Mouse (Mus musculus): ENCODE results near the gene Cd200r1.
"Not testable (repeated sequence)": the region's sequence is repeated elsewhere in the genome, so short reads cannot be mapped to it uniquely, and the experiment has no call there.

Cd200r1 gene

GRCm38 (mm10) chr16:44766320-44766892 lies 870 bp downstream of the Cd200r1 start:
- DNase-seq (ENCODE audit: low spot score), result no peak

- DNase-seq (ENCODE audit: low spot score), result no peak
These were observed 2.0 kb downstream of the Cd200r1 start for GRCm38 (mm10) chr16:44767506-44767905.

GRCm38 (mm10) chr16:44767967-44768366 lies 2.4 kb downstream of the Cd200r1 start:
- no peak for DNase-seq (ENCODE audit: low spot score)

- no peak for DNase-seq (ENCODE audit: low spot score)
These were observed 7.0 kb downstream of the Cd200r1 start for GRCm38 (mm10) chr16:44772577-44772976.

- no peak for DNase-seq (ENCODE audit: low spot score)
These were observed 8.1 kb downstream of the Cd200r1 start for GRCm38 (mm10) chr16:44773673-44774072.

GRCm38 (mm10) chr16:44774201-44774600 lies 8.7 kb downstream of the Cd200r1 start:
- DNase-seq (ENCODE audit: low spot score), result no peak

GRCm38 (mm10) chr16:44778538-44779147 lies 13.1 kb downstream of the Cd200r1 start:
- DNase-seq (ENCODE audit: low spot score), result no peak

GRCm38 (mm10) chr16:44779494-44779893 lies 14.0 kb downstream of the Cd200r1 start:
- no peak for DNase-seq (ENCODE audit: low spot score)

GRCm38 (mm10) chr16:44780751-44781150 lies 15.2 kb downstream of the Cd200r1 start:
- DNase-seq (ENCODE audit: low spot score), result no peak

- no peak for DNase-seq (ENCODE audit: low spot score)
These were observed 21.4 kb downstream of the Cd200r1 start for GRCm38 (mm10) chr16:44786934-44787333.

- DNase-seq (ENCODE audit: low spot score), result no peak
These were observed 28.9 kb downstream of the Cd200r1 start for GRCm38 (mm10) chr16:44794416-44794815.

GRCm38 (mm10) chr16:44805976-44806375 lies 40.4 kb downstream of the Cd200r1 start:
- no peak for DNase-seq (ENCODE audit: low spot score)

GRCm38 (mm10) chr16:44810223-44810622 lies 44.7 kb downstream of the Cd200r1 start:
- not testable (repeated sequence) for DNase-seq (ENCODE audit: low spot score)

GRCm38 (mm10) chr16:44811544-44811943 lies 46.0 kb downstream of the Cd200r1 start, which contains the start of gene Cd200r4:
Gene Cd200r4 (plus strand): TSS chr16:44811733.
- no peak for DNase-seq (ENCODE audit: low spot score)

GRCm38 (mm10) chr16:44812468-44813065 lies 47.0 kb downstream of the Cd200r1 start:
- DNase-seq (ENCODE audit: low spot score), result no peak

- DNase-seq (ENCODE audit: low spot score), result no peak
These were observed 52.5 kb downstream of the Cd200r1 start for GRCm38 (mm10) chr16:44818010-44818409.

GRCm38 (mm10) chr16:44820545-44820944 lies 55.0 kb downstream of the Cd200r1 start:
- no peak for DNase-seq (ENCODE audit: low spot score)

GRCm38 (mm10) chr16:44832286-44832685 lies 66.8 kb downstream of the Cd200r1 start:
- DNase-seq (ENCODE audit: low spot score), result no peak

GRCm38 (mm10) chr16:44833189-44833588 lies 67.7 kb downstream of the Cd200r1 start:
- DNase-seq (ENCODE audit: low spot score), result not testable (repeated sequence)

Measured in testis, postnatal 14 days (tissue).